Mouse (Mus musculus): ENCODE measurements around the gene Hbq1b.

GRCm38 (mm10) chr11:32285031-32285775 is 1.6 kb upstream of the Hbq1b start:
- TF ChIP-seq GATA1 (IDR thresholded peaks at IDR 0.05; ENCODE audit: borderline replicate concordance, low read length), result no peak
- TF ChIP-seq FLI1 (IDR thresholded peaks at IDR 0.05; ENCODE audit: low read length), result no peak
